Mouse (Mus musculus): ENCODE measurements around the gene Gdnf. TPM values are rescaled to one million over a fixed set of nuclear protein-coding genes. Genes with fewer than 3 reads are reported as not detected.

Gdnf gene
- polyA plus RNA-seq (2016; fragmentation: Nextera tagmentation; extraction: Ambion mirVana), result 0.58 and 0.92 TPM in 2 replicates

GRCm38 (mm10) chr15:7810556-7811252 lies at the start of gene Gdnf:
Gdnf (plus strand) TSS chr15:7810846.
- peaks cover 57% of the 10 kb centered on the region for H3K4me1 ChIP-seq
- WGBS, result under 1% methylated on average over 73 of the region's 73 CpGs
- H3K27ac ChIP-seq (replicated peaks), result peak within 1 kb of the TSS; percentile 77

DNA sequence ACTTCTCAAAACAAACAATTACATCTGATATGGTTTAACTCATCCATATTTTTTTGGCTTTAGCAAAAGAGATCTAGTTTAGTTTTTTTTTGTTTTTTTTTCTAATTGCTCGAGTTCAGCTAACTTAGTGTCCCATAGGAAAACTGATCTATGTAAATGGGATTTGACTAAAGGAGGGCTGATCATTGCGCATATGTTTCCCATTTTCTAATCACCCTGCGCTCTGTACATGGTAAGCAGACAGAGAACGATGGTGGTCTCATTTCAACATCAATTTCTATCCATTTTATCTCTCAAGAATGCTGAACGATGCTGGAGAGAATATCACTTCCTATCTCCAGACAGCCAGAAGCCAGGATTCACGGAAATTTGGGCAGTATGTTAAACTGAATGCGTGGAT lies 43.5 kb upstream of the Gdnf start:
- Histone ChIP-seq H3K4me1 (peaks cover 9% of the 10 kb centered on the region), H3K27ac (replicated peaks) (no peak overlapping the region), H3K27me3 (replicated peaks; ENCODE audit: low read depth, poor library complexity, severe bottlenecking) (no peaks in the 10 kb centered on the region), H3K9me3 (no peaks in the 10 kb centered on the region), H3K4me3 (no peak overlapping the region), H3K36me3 (replicated peaks) (no peaks in the 10 kb centered on the region)
- no peak for DNase-seq (ENCODE audit: low spot score)
- WGBS, result 59% methylated on average over 7 of the region's 7 CpGs

More at GRCm38 (mm10) chr15:7810556-7811252, at the start of gene Gdnf:
- peak; percentile 71 for DNase-seq (ENCODE audit: low spot score)
- no peaks in the 10 kb centered on the region for H3K36me3 ChIP-seq (replicated peaks)
- peaks cover 100% of the 10 kb centered on the region for H3K27me3 ChIP-seq (replicated peaks; ENCODE audit: low read depth, poor library complexity, severe bottlenecking)
- no peaks in the 10 kb centered on the region for H3K9me3 ChIP-seq
- H3K4me3 ChIP-seq, result peak within 1 kb of the TSS; percentile 69

- WGBS, result 86% methylated on average over 8 of the region's 8 CpGs
- Histone ChIP-seq H3K4me1 (no peaks in the 10 kb centered on the region), H3K27me3 (replicated peaks; ENCODE audit: low read depth, poor library complexity, severe bottlenecking) (no peaks in the 10 kb centered on the region), H3K4me3 (no peak overlapping the region), H3K9me3 (no peaks in the 10 kb centered on the region), H3K36me3 (replicated peaks) (no peaks in the 10 kb centered on the region), H3K27ac (replicated peaks) (no peak overlapping the region)
- DNase-seq (ENCODE audit: low spot score), result no peak
These were observed 37.7 kb upstream of the Gdnf start for GRCm38 (mm10) chr15:7772983-7773382.

GRCm38 (mm10) chr15:7781517-7781916 lies 29.1 kb upstream of the Gdnf start:
- no peak for DNase-seq (ENCODE audit: low spot score)
- Histone ChIP-seq H3K4me1 (no peaks in the 10 kb centered on the region), H3K27me3 (replicated peaks; ENCODE audit: low read depth, poor library complexity, severe bottlenecking) (no peaks in the 10 kb centered on the region), H3K27ac (replicated peaks) (no peak overlapping the region), H3K36me3 (replicated peaks) (no peaks in the 10 kb centered on the region), H3K9me3 (peaks cover 11% of the 10 kb centered on the region; the same call in 1 of the 2 replicates), H3K4me3 (no peak overlapping the region)
- WGBS, result 88% methylated on average over 5 of the region's 5 CpGs

DNA sequence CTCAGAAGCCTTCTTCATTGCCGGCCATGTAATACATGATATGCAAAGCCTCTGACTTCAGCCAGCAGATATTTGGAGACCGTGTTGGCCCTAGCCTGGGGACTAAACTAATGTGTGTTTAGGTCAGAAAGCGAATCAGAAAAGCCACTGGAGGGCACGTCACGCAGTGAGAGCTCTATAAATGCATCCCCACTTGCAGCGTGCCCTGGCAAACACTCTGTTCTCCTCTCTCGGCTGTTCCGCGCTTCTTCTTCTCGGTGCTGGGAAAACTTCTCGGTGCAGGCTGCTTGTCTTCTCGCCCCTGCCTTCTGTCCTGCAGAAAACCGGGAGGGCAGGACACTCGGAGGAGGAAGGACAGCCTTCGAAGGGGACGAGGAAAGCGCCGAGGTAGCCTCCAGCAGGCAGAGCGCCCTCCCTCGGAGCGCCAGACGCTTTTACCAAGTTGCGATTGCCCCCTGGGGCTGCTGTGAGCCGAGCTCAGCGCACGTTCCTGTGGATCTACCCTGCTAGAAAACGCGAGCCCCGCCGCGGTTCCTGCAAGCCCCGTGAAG lies 730 bp upstream of the Gdnf start:
- Histone ChIP-seq H3K4me1 (peaks cover 49% of the 10 kb centered on the region), H3K36me3 (replicated peaks) (no peaks in the 10 kb centered on the region), H3K4me3 (peak overlapping the region; percentile 69), H3K9me3 (no peaks in the 10 kb centered on the region), H3K27ac (replicated peaks) (peak overlapping the region; percentile 77), H3K27me3 (replicated peaks; ENCODE audit: low read depth, poor library complexity, severe bottlenecking) (peaks cover 100% of the 10 kb centered on the region)
- peak; percentile 66 for DNase-seq (ENCODE audit: low spot score)
- WGBS, result under 1% methylated on average over 32 of the region's 32 CpGs

- peak overlapping the region; percentile 77; the same call in 1 of the 2 replicates for H3K27ac ChIP-seq (replicated peaks)
These were observed 593 bp downstream of the Gdnf start for GRCm38 (mm10) chr15:7811253-7811625.

DNA sequence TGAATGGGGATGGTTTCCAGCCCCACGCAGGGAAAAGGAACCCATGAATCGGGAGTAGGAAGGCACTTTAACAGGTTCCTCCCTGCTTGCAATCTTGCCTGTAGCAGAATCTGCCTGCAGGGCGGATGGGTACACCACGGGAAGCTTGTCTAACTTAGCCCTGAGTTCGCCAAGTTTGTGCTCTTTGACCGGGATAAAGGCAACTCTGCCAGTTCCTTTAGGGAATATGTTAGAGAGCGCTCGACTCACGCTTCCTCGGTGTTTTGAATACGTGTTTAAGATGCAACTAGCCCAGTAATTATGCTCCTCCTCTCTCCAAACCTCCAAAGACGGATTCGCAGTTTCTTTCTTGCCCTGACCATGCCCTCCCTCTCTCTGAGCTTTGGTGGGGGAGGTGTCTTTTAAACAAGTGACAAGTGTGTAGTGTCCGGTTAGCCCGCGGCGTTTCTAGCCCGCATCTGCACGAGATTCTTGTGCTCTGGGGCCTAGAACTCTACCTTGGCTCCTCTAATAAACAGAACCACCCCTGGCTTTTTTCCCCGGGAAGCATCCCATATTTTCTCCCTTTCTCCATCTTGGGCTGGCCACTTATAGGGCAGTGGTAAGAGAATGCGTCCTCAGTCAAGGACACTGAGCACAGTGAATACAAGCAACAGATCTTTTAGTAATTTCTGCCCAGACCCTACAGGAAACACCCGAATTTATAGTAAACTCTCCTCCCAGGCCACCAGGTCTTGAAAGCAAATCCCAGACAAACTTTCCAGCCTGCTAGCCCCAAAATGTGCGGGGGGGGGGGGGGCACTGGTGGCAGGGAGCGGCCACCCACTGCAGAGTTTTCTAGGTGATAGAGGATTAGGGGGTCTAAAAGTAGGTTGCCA lies 1.4 kb downstream of the Gdnf start:
- peak overlapping the region; percentile 69 for H3K4me3 ChIP-seq
- H3K27me3 ChIP-seq (replicated peaks; ENCODE audit: low read depth, poor library complexity, severe bottlenecking), result peaks cover 100% of the 10 kb centered on the region
- DNase-seq (ENCODE audit: low spot score), result peak; percentile 42
- H3K4me1 ChIP-seq, result peaks cover 60% of the 10 kb centered on the region
- no peaks in the 10 kb centered on the region for H3K9me3 ChIP-seq
- 2% methylated on average over 24 of the region's 24 CpGs for WGBS
- H3K27ac ChIP-seq (replicated peaks), result no peak overlapping the region
- H3K36me3 ChIP-seq (replicated peaks), result no peaks in the 10 kb centered on the region

More at GRCm38 (mm10) chr15:7811253-7811625, 593 bp downstream of the Gdnf start:
- under 1% methylated on average over 11 of the region's 11 CpGs for WGBS
- Histone ChIP-seq H3K9me3 (no peaks in the 10 kb centered on the region), H3K4me3 (peak overlapping the region; percentile 69), H3K4me1 (peaks cover 60% of the 10 kb centered on the region), H3K36me3 (replicated peaks) (no peaks in the 10 kb centered on the region), H3K27me3 (replicated peaks; ENCODE audit: low read depth, poor library complexity, severe bottlenecking) (peaks cover 100% of the 10 kb centered on the region)
- peak; percentile 60 for DNase-seq (ENCODE audit: low spot score)

GRCm38 (mm10) chr15:7812872-7813530 lies 2.4 kb downstream of the Gdnf start:
- H3K36me3 ChIP-seq (replicated peaks), result no peaks in the 10 kb centered on the region
- peak overlapping the region; percentile 69 for H3K4me3 ChIP-seq
- peak overlapping the region; percentile 19; the same call in 1 of the 2 replicates for H3K27ac ChIP-seq (replicated peaks)
- H3K4me1 ChIP-seq, result peaks cover 60% of the 10 kb centered on the region
- H3K9me3 ChIP-seq, result no peaks in the 10 kb centered on the region
- peaks cover 100% of the 10 kb centered on the region for H3K27me3 ChIP-seq (replicated peaks; ENCODE audit: low read depth, poor library complexity, severe bottlenecking)
- WGBS, result 1% methylated on average over 41 of the region's 41 CpGs
- peak; percentile 87 for DNase-seq (ENCODE audit: low spot score)

DNA sequence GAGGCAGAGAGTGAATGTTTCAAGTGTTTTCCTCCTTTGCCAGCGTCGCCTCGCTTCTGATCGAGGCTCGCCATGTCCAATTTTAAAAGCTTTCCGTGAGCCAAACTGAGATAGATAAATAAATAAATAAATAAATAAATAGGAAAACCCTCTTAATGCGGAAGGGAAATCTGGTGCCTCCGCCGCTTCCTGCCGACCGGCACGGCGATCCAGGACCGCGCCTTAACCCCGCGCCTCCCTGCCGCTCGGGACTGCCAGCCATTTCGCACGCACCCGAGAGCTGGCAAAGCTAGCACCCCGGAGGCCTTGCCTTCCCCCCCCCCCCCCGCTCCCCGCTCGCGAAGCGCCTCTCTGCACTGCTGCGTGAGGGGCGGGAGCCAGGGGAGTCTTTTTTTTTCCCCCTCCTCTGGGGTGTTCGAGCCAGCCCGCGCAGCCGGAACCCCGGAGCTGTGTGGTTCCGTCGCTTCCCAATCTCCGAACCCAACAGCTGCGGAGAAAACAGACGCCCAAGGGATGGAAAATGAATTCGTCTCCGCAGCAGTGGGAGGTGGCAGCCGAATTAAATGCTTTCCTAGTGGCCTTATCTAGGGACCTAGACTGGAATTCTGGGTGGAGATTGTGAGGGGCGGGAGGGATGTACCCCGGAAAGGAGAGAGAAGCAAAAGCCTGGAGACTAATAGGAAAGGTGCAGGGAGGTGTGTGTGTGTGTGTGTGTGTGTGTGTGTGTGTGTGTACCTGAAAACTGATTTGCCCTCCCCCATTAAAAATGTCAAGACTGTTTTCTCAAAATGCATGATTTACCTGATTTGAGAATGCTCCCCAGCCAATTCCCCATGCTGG lies 3.1 kb downstream of the Gdnf start:
- H3K36me3 ChIP-seq (replicated peaks), result no peaks in the 10 kb centered on the region
- H3K4me1 ChIP-seq, result peaks cover 60% of the 10 kb centered on the region
- peak overlapping the region; percentile 69 for H3K4me3 ChIP-seq
- peaks cover 100% of the 10 kb centered on the region for H3K27me3 ChIP-seq (replicated peaks; ENCODE audit: low read depth, poor library complexity, severe bottlenecking)
- DNase-seq (ENCODE audit: low spot score), result peak; percentile 49
- no peaks in the 10 kb centered on the region for H3K9me3 ChIP-seq
- WGBS, result 1% methylated on average over 45 of the region's 45 CpGs
- H3K27ac ChIP-seq (replicated peaks), result no peak overlapping the region; the same call in 1 of the 2 replicates

GRCm38 (mm10) chr15:7814371-7814680 lies 3.7 kb downstream of the Gdnf start:
- peak; percentile 23 for DNase-seq (ENCODE audit: low spot score)
- Histone ChIP-seq H3K4me1 (peaks cover 59% of the 10 kb centered on the region), H3K4me3 (no peak overlapping the region), H3K36me3 (replicated peaks) (no peaks in the 10 kb centered on the region), H3K27me3 (replicated peaks; ENCODE audit: low read depth, poor library complexity, severe bottlenecking) (peaks cover 100% of the 10 kb centered on the region), H3K9me3 (no peaks in the 10 kb centered on the region), H3K27ac (replicated peaks) (no peak overlapping the region)
- 4% methylated on average over 7 of the region's 7 CpGs for WGBS

DNA sequence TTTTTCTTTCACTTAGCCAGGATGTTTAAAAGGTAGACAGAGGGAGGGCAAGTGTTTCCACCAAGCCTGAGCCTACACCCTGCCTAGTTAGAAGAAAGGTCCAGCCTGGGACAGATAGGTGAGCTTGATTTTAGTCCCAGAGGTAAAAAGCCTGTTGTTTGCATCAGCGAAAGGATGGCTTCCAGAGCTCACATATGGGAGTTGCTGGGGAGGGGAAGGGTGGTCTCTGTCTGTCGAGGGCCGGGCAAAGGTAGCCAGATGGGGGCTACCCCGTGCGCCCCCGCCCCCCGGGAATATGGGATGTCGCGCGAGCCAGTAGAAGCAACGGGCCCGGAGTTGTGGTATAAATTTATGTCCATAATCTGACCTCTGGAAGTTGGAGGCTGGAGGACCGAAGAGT lies 4.3 kb downstream of the Gdnf start:
- Histone ChIP-seq H3K4me1 (peaks cover 53% of the 10 kb centered on the region), H3K27me3 (replicated peaks; ENCODE audit: low read depth, poor library complexity, severe bottlenecking) (peaks cover 100% of the 10 kb centered on the region), H3K4me3 (peak overlapping the region; percentile 51), H3K9me3 (no peaks in the 10 kb centered on the region), H3K27ac (replicated peaks) (no peak overlapping the region), H3K36me3 (replicated peaks) (no peaks in the 10 kb centered on the region)
- 1% methylated on average over 13 of the region's 13 CpGs for WGBS
- peak; percentile 35 for DNase-seq (ENCODE audit: low spot score)

Data from embryonic facial prominence, embryonic 10.5 days (tissue).